Mouse (Mus musculus) heart, adult 18-20 months (tissue): ENCODE measurements around the gene Olfr193. TPM values are rescaled to one million over a fixed set of nuclear protein-coding genes. Genes with fewer than 3 reads are reported as not detected.
"Not testable (repeated sequence)": the region's sequence is repeated elsewhere in the genome, so short reads cannot be mapped to it uniquely, and the experiment has no call there.

Experiments used
- DNase-seq, 2 experiments: peaks; one replicate each; pipeline ENCODE4 v3.0.0; 2021 to 2022; ENCODE audit warnings: mixed read lengths in 1 of 2
- long read RNA-seq, 2 experiments: library from polyadenylated mRNA; stranded (forward); transcript quantifications; one replicate each; pipeline ENCODE4 v2.0.0; 2021
- total RNA-seq, 2 experiments: library from RNA; stranded (reverse); gene quantifications; 2 replicates each; pipeline ENCODE4 v1.2.3; 2021

Gene Olfr193
- not detected for total RNA-seq
- long read RNA-seq, experiment 1, result 0 reads
- long read RNA-seq, experiment 2, result 0 reads

- no peak for DNase-seq
These were observed at the start of gene Olfr193 for GRCm38 (mm10) chr16:59111781-59112180. Gene Olfr193, minus strand, starts transcription at chr16:59111881.

GRCm38 (mm10) chr16:59151996-59152395, 40.3 kb upstream of the Olfr193 start:
- DNase-seq, result no peak

GRCm38 (mm10) chr16:59146746-59147145, 35.1 kb upstream of the Olfr193 start, which contains the start of gene Olfr195:
Gene Olfr195, plus strand, starts transcription at chr16:59147046.
- DNase-seq, result no peak

GRCm38 (mm10) chr16:59141105-59141504, 29.4 kb upstream of the Olfr193 start:
- DNase-seq, result no peak

GRCm38 (mm10) chr16:59130740-59131139, 19.1 kb upstream of the Olfr193 start:
- DNase-seq, result no peak

- DNase-seq, result no peak
These were observed 9.3 kb upstream of the Olfr193 start, which contains the start of gene Olfr194 for GRCm38 (mm10) chr16:59120969-59121368. Gene Olfr194, minus strand, starts transcription at chr16:59121069.

- DNase-seq, result not testable (repeated sequence)
These were observed 3.2 kb downstream of the Olfr193 start for GRCm38 (mm10) chr16:59108522-59108921.

- DNase-seq, result no peak
These were observed 6.4 kb downstream of the Olfr193 start for GRCm38 (mm10) chr16:59105312-59105711.

GRCm38 (mm10) chr16:59089722-59090121, 22.0 kb downstream of the Olfr193 start, which contains the start of gene Olfr191:
Gene Olfr191, minus strand, starts transcription at chr16:59089822.
- not testable (repeated sequence) for DNase-seq

GRCm38 (mm10) chr16:59081113-59081512, 30.6 kb downstream of the Olfr193 start:
- not testable (repeated sequence) for DNase-seq

- DNase-seq, result no peak
These were observed 33.8 kb downstream of the Olfr193 start, which contains the start of gene Olfr190 for GRCm38 (mm10) chr16:59077905-59078304. Gene Olfr190, minus strand, starts transcription at chr16:59078005.

- DNase-seq, result no peak
These were observed 38.2 kb downstream of the Olfr193 start for GRCm38 (mm10) chr16:59073520-59073919.

GRCm38 (mm10) chr16:59071755-59072154, 39.9 kb downstream of the Olfr193 start:
- no peak for DNase-seq

- DNase-seq, result not testable (repeated sequence)
These were observed 49.3 kb downstream of the Olfr193 start for GRCm38 (mm10) chr16:59062411-59062810.

Other genes starting within 250 kb of the Olfr193 start
- not detected for gene Olfr177, start 237.1 kb downstream of the Olfr193 start, total RNA-seq
- gene Olfr178, start 219.8 kb downstream of the Olfr193 start, total RNA-seq, result not detected
- not detected for gene Olfr181, start 183.1 kb downstream of the Olfr193 start, total RNA-seq
- gene Olfr180, start 182.5 kb downstream of the Olfr193 start, total RNA-seq, result not detected
- not detected for gene Olfr183, start 116.5 kb downstream of the Olfr193 start, total RNA-seq
- not detected for gene Olfr186, start 81.6 kb downstream of the Olfr193 start, total RNA-seq
- gene Olfr187, start 72.1 kb downstream of the Olfr193 start, total RNA-seq, result not detected
- gene Olfr190, start 33.9 kb downstream of the Olfr193 start, total RNA-seq, result not detected
- gene Olfr191, start 22.1 kb downstream of the Olfr193 start, total RNA-seq, result not detected
- gene Olfr194, start 9.2 kb upstream of the Olfr193 start, total RNA-seq, result not detected
- not detected for gene Olfr195, start 35.2 kb upstream of the Olfr193 start, total RNA-seq
- gene Olfr196, start 58.6 kb upstream of the Olfr193 start, total RNA-seq, result not detected
- gene Olfr198, start 91.7 kb upstream of the Olfr193 start, total RNA-seq, result not detected
- gene Olfr199, start 107.9 kb upstream of the Olfr193 start, total RNA-seq, result not detected
- gene Olfr201, start 160.8 kb upstream of the Olfr193 start, total RNA-seq, result not detected
- not detected for gene Olfr202, start 174.9 kb upstream of the Olfr193 start, total RNA-seq
- not detected for gene Olfr203, start 187.0 kb upstream of the Olfr193 start, total RNA-seq
- not detected for gene Olfr204, start 206.4 kb upstream of the Olfr193 start, total RNA-seq
- gene Olfr205, start 219.3 kb upstream of the Olfr193 start, total RNA-seq, result not detected
- not detected for gene Olfr206, start 237.4 kb upstream of the Olfr193 start, total RNA-seq